Mouse (Mus musculus) thymus, postnatal 0 days (tissue): ENCODE data around the gene Plekhn1. TPM values are rescaled to one million over a fixed set of nuclear protein-coding genes. Genes with fewer than 3 reads are reported as not detected.

Source experiments
- DNase-seq: peaks from one replicate; pipeline ENCODE4 v3.0.0-alpha.2; 2015; ENCODE audit warnings: low spot score
- microRNA-seq: library from miRNA; unstranded; fragments of <30 nt; microRNA quantifications from one replicate; pipeline ENCODE4, GENCODE M21; 2016; ENCODE audit warnings: borderline number of aligned reads
- polyA plus RNA-seq: library from polyadenylated mRNA; unstranded; fragments of >200 nt; fragmentation: Nextera tagmentation; extraction: Ambion mirVana; gene quantifications from 2 replicates; pipeline ENCODE4 v1.2.1, GENCODE M21; 2015

Gene Plekhn1
- polyA plus RNA-seq, 1 experiment from 2014 or later, result 16.3 TPM

DNA sequence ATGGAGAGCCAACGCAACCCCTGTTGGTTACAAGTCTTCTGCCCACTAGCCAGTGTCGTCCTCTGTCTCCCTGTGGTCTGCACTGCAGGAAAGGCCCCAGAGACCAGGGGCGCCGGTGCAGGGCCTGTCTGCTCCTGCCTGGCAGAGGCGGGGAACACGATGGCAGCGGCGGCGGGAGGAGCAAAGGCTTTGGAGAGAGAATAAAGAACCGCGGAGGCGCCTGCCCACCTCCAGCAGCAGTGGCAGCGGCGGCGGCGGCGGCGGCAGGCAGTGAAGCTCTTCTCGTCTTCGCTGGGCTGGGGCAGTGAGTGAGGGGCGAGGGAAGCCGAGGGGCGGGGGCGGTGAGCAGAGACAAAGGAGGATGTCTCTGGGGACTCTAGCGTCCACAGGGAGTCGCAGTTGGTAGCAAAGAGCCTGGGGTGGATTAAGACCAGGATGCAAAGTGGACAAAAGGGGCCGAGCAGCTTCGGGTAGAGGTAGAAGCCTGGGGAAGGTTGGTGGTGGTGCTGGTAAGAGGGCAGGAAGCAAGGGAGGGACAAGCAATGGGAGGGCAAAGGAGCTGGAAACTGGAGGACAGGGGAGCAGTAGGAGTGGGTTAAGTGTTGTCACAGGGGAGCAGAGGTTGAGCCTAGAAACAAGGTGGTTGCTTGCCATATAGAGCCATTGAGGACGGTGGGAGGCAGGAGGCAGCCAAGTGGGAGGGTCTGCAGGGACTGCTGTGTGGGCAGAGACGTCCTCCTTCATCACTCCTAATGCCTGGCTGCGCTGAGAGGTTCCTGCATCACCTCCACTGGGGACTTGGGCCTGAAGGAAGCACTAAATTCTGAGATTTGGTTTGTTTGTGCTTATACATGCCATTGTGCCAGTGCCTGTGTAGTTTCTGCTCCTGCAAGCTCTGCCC is 48.5 kb downstream of the Plekhn1 start:
- DNase-seq, result no peak

- DNase-seq, result no peak
These were observed 49.2 kb downstream of the Plekhn1 start for GRCm38 (mm10) chr4:156185456-156185949.

DNA sequence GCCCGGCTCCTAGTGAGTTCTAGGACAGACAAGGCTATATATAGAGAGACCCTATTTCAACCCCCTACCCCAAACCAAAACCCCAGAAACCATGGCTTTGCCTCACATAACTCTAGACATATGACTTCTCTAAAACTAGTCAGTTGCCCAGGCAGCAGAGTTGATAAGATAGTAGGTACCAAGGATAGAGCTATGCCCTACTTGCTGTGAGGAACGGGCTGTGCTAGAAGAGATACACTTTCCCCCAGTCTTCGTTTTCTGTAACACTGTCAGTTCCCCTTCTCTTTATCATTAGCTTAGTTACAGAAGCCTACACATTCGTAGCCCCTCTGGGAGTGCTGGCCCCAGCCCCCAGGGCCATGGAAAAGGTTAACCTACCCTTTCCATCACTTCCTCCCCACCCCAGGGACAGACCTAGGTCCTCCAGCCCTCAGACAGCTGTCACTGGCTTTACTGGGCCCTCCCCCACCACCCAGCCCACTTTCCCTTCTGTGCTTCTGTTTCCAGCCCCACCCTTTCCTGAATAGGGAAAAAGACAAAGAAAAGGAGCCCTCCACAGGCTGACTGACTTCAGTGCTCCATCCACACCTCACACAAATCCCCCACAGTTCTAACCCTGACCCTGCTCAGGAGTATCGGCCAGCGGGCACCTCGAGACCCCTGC is 50.2 kb downstream of the Plekhn1 start:
- DNase-seq, result no peak

DNA sequence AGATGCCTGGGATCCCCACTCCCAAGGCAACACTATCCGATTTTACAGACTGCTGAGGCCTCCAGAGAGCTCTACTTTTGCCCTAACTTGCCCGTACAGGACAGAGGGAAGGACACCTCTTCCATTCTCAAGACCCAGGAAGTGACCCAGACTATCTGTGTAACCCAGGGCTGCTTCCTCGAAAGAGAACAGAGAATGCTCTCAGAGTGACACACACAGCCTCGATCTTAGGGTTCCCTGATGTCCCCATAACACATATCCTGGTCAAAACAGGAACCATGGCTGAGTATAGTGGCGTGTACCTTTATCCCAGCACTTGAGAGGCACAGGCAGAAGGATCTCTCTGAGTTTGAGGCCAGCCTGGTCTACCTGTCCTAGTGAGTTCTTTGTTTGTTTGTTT is 50.9 kb downstream of the Plekhn1 start:
- no peak for DNase-seq

DNA sequence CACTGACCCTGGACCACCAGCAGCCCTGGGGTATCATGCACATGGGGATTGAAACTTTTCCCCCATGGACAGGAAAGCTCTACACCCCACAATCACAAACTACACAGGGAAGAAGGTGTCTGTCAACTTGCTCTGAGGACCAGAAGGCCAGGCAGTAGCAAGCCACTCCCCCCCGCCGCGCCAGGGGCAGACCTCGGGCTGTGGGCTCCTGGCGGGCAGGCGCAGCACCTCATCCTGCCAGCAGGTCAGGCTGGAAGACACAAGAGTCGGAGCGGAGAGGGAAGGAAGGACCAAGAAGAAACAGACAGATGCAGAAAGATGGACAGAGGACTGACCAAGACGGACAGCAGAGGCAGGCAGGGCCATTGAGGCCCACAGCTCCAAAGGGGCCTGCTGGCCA is 57.0 kb downstream of the Plekhn1 start:
- DNase-seq, result no peak

DNA sequence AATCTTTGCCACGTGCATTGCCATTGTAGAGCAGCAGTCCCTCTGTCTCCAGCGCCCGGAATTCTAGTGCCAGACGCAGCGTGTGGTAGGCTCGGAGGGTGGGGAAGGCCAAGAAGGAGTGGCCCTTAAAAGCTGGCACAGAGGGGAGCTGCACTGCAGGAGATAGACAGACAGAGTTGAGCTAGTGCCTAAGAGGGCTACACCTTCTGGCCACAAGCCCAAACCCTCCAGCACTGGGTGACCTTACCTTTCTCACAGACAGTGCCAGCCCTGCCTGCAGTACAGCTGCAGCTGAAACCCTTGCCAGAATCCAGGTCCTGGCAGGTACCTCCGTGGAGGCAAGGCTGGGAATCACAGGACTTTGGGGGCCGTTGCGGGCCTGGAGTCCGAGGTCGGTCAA is 62.8 kb downstream of the Plekhn1 start:
- DNase-seq, result no peak

Small RNA genes lying within 50 kb of the gene (microRNA-seq; reads per million reads assigned to microRNA genes)
- gene Mir7658, result 3.3 reads per million

Other genes with a start within 250 kb of the Plekhn1 start
- gene B3galt6, start 242.2 kb downstream of the Plekhn1 start, polyA plus RNA-seq, result 8.4 and 10.7 TPM in 2 replicates
- 187 and 194 TPM in 2 replicates for gene Sdf4, start 242.0 kb downstream of the Plekhn1 start, polyA plus RNA-seq
- gene Tnfrsf4, start 221.0 kb downstream of the Plekhn1 start, polyA plus RNA-seq, result 7.9 and 9.5 TPM in 2 replicates
- gene Tnfrsf18, start 208.7 kb downstream of the Plekhn1 start, polyA plus RNA-seq, result 13.9 and 14.8 TPM in 2 replicates
- gene Ttll10, start 175.4 kb downstream of the Plekhn1 start, polyA plus RNA-seq, result 0.27 and 0.35 TPM in 2 replicates
- 16.3 and 17.5 TPM in 2 replicates for gene 9430015G10Rik, start 124.9 kb downstream of the Plekhn1 start, polyA plus RNA-seq
- 0.09 and 0.23 TPM in 2 replicates for gene Rnf223, start 104.3 kb downstream of the Plekhn1 start, polyA plus RNA-seq
- 10.4 and 11.6 TPM in 2 replicates for gene Agrn, start 37.4 kb downstream of the Plekhn1 start, polyA plus RNA-seq
- 70.8 and 74.6 TPM in 2 replicates for gene Isg15, start 34.0 kb downstream of the Plekhn1 start, polyA plus RNA-seq
- gene AW011738, start 31.6 kb downstream of the Plekhn1 start, polyA plus RNA-seq, result 11.4 and 11.9 TPM in 2 replicates
- 0.96 and 1.0 TPM in 2 replicates for gene Perm1, start 19.0 kb downstream of the Plekhn1 start, polyA plus RNA-seq
- 82.9 and 89.1 TPM in 2 replicates for gene Noc2l, start 1.2 kb upstream of the Plekhn1 start, polyA plus RNA-seq
- gene Samd11, start 20.8 kb upstream of the Plekhn1 start, polyA plus RNA-seq, result 0.32 and 0.59 TPM in 2 replicates
- gene Vmn2r-ps159, start 96.2 kb upstream of the Plekhn1 start, polyA plus RNA-seq, result not detected in 2 replicates